ENCODE assay signal across 8 mouse cellular contexts in the genomic region with DNA sequence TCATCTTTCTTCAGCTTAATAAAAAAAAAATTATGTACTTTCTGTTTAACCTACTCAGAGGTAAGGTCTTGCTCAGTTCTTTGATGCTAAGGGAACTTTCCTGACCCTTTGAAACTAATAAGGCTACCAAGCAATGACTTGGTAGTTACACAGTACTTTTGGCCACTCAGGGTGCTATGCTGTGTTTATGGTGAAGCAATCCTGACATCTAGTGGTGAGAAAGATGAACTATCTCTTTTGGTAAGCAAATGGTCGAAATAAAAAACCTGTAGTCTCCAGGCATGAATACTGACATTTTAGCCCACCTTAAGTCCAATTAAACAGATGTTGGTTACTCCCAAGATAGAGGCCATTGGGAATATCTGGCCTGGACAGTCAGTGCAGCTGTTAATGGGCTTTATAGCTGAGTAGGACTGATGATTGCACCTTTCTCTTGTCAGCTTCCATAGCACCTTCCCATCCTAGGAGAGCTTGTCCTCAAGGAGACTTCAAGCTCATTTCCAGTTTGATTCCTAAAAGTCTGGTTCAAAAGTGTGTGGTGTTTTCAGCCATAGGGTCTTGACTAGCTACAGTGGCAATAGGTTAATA.
DNase-seq lines count a peak whose midpoint lies in the region; ATAC-seq lines count a peak whose summit lies in the region.
"Had no signal": no experiment of that assay in that cellular context is flagged by ENCODE, and none has a peak within 500 bp of the region (broad histone marks: within the 10 kb centered on the region; RNA-seq: fewer than 3 reads in every experiment).

No protein-coding gene starts in this region.

- H3K36me3 ChIP-seq in neural tube, embryonic 15.5 days = no peaks in the 10 kb centered on the region
- H3K36me3 ChIP-seq: heart, embryonic 13.5 days had no signal

- H3K27ac ChIP-seq in neural tube, embryonic 15.5 days (replicated peaks) = no peak overlapping the region
- H3K27ac ChIP-seq: heart, embryonic 13.5 days had no signal

- peak; percentile 38 for DNase-seq in layer of hippocampus, adult 9-10 months (ENCODE audit: low spot score)
- DNase-seq in layer of hippocampus, adult 9-11 months = no peak
- DNase-seq in MN1 (ENCODE audit: low spot score) = peak; percentile 58
- peak; percentile 84 for DNase-seq in embryo, embryonic 10 days (ENCODE audit: low spot score)
- peak; percentile 15 for DNase-seq in kidney, postnatal 14 days
- DNase-seq in spleen, postnatal 36 days (ENCODE audit: low spot score in 2 of 2) = no peak

- no peak overlapping the region for H3K9ac ChIP-seq in neural tube, embryonic 15.5 days (replicated peaks)
- H3K9ac ChIP-seq: heart, embryonic 13.5 days had no signal

- no peak overlapping the region for H3K4me3 ChIP-seq in neural tube, embryonic 15.5 days (replicated peaks)
- H3K4me3 ChIP-seq: heart, embryonic 13.5 days had no signal

- no peaks in the 10 kb centered on the region for H3K9me3 ChIP-seq in neural tube, embryonic 15.5 days (replicated peaks)
- H3K9me3 ChIP-seq: heart, embryonic 13.5 days had no signal

- H3K4me2 ChIP-seq in neural tube, embryonic 15.5 days = no peak overlapping the region
- H3K4me2 ChIP-seq: heart, embryonic 13.5 days had no signal

- ATAC-seq in neural tube, embryonic 15.5 days (ENCODE audit: low FRiP score) = peak; percentile 78

- 3% methylated on average over 1 of the region's 1 CpGs for WGBS in neural tube, embryonic 15.5 days

- H3K4me1 ChIP-seq in neural tube, embryonic 15.5 days = no peaks in the 10 kb centered on the region
- H3K4me1 ChIP-seq: heart, embryonic 13.5 days had no signal

- H3K27me3 ChIP-seq in neural tube, embryonic 15.5 days (replicated peaks) = no peaks in the 10 kb centered on the region
- H3K27me3 ChIP-seq: heart, embryonic 13.5 days had no signal

Comparison
In these comparisons a context has a peak if more than half of its experiments do, and no peak if none do; other contexts are left out.
1. DNase-seq: peak in layer of hippocampus, adult 9-10 months (single experiment), MN1 (single experiment), embryo, embryonic 10 days (single experiment) and kidney, postnatal 14 days (single experiment); none in layer of hippocampus, adult 9-11 months (single experiment) and spleen, postnatal 36 days (0 of 2).